Mouse (Mus musculus) stomach, postnatal 0 days (tissue): ENCODE measurements around the gene Smad9.
A peak's percentile ranks its signal among the peaks of the same experiment; 100 is the strongest.

ENCODE experiments used
- CTCF ChIP-seq: IDR thresholded peaks from 2 replicates; pipeline ENCODE4 v1.5.1; 2016; ENCODE audit warnings: antibody characterized with exemption, low read depth, mild to moderate bottlenecking, moderate library complexity
- EP300 ChIP-seq: optimal IDR thresholded peaks from 2 replicates; pipeline ENCODE3; 2016; ENCODE audit warnings: antibody characterized with exemption

GRCm38 (mm10) chr3:54745799-54746198 lies 9.6 kb upstream of the Smad9 start:
- peak; percentile 73 for TF ChIP-seq CTCF
- TF ChIP-seq EP300 = no peak
